Mouse (Mus musculus) C2C12 (cell line): Measurements from ENCODE around the gene Sh3pxd2a. TPM values are rescaled to one million over a fixed set of nuclear protein-coding genes. Genes with fewer than 3 reads are reported as not detected.

Experiments
- H3K27me3 ChIP-seq: one replicate; pipeline ENCODE4 v1.6.1; 2011; ENCODE audit not compliant: control insufficient read depth, insufficient read depth, insufficient read length
- H3K36me3 ChIP-seq: one replicate; pipeline ENCODE4 v1.6.1; 2011; ENCODE audit not compliant: control insufficient read depth, insufficient read depth
- H3K4me3 ChIP-seq: one replicate; pipeline ENCODE4 v1.5.1; 2011; ENCODE audit warnings: mild to moderate bottlenecking, control low read depth; ENCODE audit not compliant: poor library complexity, insufficient read depth, severe bottlenecking
- H3K79me2 ChIP-seq: one replicate; pipeline ENCODE4 v1.6.1; 2011; ENCODE audit not compliant: control insufficient read depth, insufficient read depth
- H3K79me3 ChIP-seq: one replicate; pipeline ENCODE4 v1.6.1; 2011; ENCODE audit warnings: low read depth, control low read depth
- H3ac ChIP-seq: one replicate; pipeline ENCODE3; 2011; ENCODE audit warnings: low read depth; ENCODE audit not compliant: control insufficient read depth, insufficient read length
- CEBPB ChIP-seq: IDR thresholded peaks from one replicate; pipeline ENCODE4 v1.6.1; 2011; ENCODE audit warnings: low read depth, mild to moderate bottlenecking, control low read depth, moderate library complexity
- CTCF ChIP-seq: IDR thresholded peaks from one replicate; pipeline ENCODE4 v1.5.1; 2011; ENCODE audit not compliant: control insufficient read depth, insufficient read depth, insufficient read length
- FOSL1 ChIP-seq: IDR thresholded peaks from one replicate; pipeline ENCODE4 v1.8.0; 2011; ENCODE audit warnings: mild to moderate bottlenecking, low read length; ENCODE audit not compliant: poor library complexity, insufficient read depth, severe bottlenecking
- MAX ChIP-seq: IDR thresholded peaks from one replicate; pipeline ENCODE4 v1.6.1; 2011; ENCODE audit warnings: mild to moderate bottlenecking, control low read depth
- microRNA-seq: library from miRNA; unstranded; fragments of <30 nt; microRNA quantifications from one replicate; pipeline ENCODE4, GENCODE M21; 2019; ENCODE audit warnings: borderline microRNAs expressed
- polyA plus RNA-seq: library from polyadenylated mRNA; unstranded; fragments of >200 nt; fragmentation: generic; extraction: Trizol; gene quantifications from one replicate; pipeline ENCODE4 v1.2.1, GENCODE M21; 2012; ENCODE audit warnings: missing spikeins

Gene Sh3pxd2a
- polyA plus RNA-seq, 1 experiment, result 22.2 TPM

DNA sequence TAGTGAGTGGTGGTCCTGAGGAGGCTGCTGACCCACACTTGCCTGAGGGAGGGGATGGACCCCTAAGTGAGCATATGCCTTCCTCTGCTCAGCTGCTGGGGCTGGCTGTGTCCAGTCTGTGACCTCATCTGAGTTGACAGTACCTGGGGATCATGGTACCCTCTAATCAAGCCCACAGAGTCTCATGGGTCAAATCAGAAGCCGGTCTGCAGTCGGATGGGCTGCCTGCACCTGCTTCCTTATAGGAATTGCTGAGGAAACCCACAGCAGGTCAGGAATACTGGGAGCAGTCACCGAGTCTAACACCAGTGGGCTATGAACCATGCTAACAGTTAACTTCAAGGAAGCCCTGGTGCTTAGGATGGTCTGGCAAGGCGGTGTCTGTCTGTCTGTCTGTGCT is 253.8 kb downstream of the Sh3pxd2a start:
- Histone ChIP-seq H3K79me3 (no peaks in the 10 kb centered on the region), H3K36me3 (no peaks in the 10 kb centered on the region), H3ac (no peak overlapping the region), H3K27me3 (no peaks in the 10 kb centered on the region), H3K4me3 (no peak overlapping the region), H3K79me2 (no peaks in the 10 kb centered on the region)
- TF ChIP-seq MAX (no peak), CEBPB (no peak), CTCF (no peak), FOSL1 (no peak)

Small RNA genes within 50 kb of the gene (microRNA-seq; reads per million reads assigned to microRNA genes)
- 0.20 reads per million for gene Mir6995

Other genes with a start within 250 kb of the Sh3pxd2a start
- gene Stn1, start 73.1 kb upstream of the Sh3pxd2a start, polyA plus RNA-seq, result 50.7 TPM
- gene Slk, start 115.3 kb upstream of the Sh3pxd2a start, polyA plus RNA-seq, result 10.7 TPM
- 0.13 TPM for gene Col17a1, start 227.7 kb upstream of the Sh3pxd2a start, polyA plus RNA-seq